Mouse (Mus musculus) skeletal muscle tissue, adult 2 months (tissue): Measurements from ENCODE around the gene Ecm1.

ENCODE experiments used
- DNase-seq: peaks from one replicate; pipeline ENCODE4 v3.0.0-alpha.2; 2012; ENCODE audit warnings: low read depth, low spot score

Ecm1 gene

GRCm38 (mm10) chr3:95689940-95690339 lies 49.4 kb downstream of the Ecm1 start:
- DNase-seq = no peak

GRCm38 (mm10) chr3:95689171-95689915 lies 50.0 kb downstream of the Ecm1 start:
- DNase-seq = no peak

GRCm38 (mm10) chr3:95687524-95688421 lies 51.6 kb downstream of the Ecm1 start, which contains the start of gene Adamtsl4:
TSS of gene Adamtsl4 (minus strand) at chr3:95687917.
- DNase-seq = no peak

- DNase-seq = no peak
Measured at GRCm38 (mm10) chr3:95687168-95687523, 52.2 kb downstream of the Ecm1 start.

- no peak for DNase-seq
Measured at GRCm38 (mm10) chr3:95686492-95687167, 52.7 kb downstream of the Ecm1 start.

GRCm38 (mm10) chr3:95685701-95686100 lies 53.7 kb downstream of the Ecm1 start:
- no peak for DNase-seq

GRCm38 (mm10) chr3:95685301-95685700 lies 54.1 kb downstream of the Ecm1 start:
- DNase-seq = no peak

GRCm38 (mm10) chr3:95684846-95685245 lies 54.5 kb downstream of the Ecm1 start:
- DNase-seq = no peak
